Mouse (Mus musculus): Measurements from ENCODE around the gene Adamts4.
"Not testable (repeated sequence)": the region's sequence is repeated elsewhere in the genome, so short reads cannot be mapped to it uniquely, and the experiment has no call there.

The Adamts4 gene

DNA sequence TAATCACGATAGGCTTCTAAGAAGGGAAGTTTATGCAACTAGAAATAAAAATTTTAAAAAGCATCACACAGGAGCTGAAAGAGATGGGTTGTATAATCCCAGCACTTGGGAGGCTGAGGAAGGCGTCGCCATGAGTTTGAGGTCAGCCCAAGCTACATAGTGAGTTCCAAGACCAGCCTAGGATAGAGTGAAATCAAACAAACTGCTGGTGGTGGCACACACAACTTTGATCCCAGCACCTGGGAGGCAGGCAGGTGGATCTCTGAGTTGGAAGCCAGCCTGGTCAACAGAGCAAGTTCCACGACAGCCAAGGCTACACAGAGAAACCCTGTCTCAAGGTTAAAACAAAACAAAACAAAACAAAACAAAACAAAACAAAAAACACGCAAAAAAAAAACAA lies 17.9 kb upstream of the Adamts4 start:
- DNase-seq, result no peak

DNA sequence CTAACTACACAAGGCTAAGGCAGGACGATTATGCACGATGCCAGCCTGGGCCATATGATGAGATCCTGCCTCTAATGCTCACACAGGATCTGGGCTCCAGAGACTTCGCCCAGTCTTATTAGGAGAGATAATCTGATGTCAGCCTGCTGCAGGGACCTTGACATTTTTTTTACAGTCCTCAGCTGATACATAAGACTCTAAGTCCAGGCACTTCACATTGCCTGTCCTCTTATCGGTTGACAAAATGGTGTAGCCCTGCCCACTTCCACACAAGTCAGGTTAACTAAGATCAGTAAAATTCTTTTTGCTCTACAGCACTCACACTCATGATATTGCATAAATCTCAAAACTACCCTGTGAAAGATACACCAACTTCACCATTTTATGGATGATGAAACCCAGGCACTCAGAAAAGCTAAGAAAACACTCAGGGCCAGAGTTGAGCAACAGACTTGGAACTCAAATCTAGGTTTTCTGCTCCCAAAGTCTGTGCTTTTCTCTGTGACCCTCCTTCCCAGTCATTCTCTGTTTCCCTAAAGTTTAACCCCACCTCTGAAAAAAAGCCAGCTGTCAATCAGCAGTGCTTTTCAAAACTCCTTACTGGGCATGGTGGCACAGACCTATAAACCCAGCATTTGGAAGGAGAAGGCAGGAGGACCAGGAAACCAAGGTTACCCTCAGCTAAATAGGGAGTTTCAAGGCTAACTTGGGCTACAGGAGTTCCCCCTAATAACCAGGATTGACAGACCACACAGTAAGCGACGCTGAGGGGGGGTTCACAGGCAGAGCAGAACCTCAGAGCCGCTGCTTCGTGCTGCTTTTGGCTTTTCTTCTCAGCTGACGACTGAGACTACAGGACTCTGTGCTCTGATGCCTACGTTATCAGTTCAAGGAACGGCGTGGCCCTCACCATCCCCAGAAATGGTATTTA lies 17.2 kb upstream of the Adamts4 start:
- DNase-seq, result no peak

DNA sequence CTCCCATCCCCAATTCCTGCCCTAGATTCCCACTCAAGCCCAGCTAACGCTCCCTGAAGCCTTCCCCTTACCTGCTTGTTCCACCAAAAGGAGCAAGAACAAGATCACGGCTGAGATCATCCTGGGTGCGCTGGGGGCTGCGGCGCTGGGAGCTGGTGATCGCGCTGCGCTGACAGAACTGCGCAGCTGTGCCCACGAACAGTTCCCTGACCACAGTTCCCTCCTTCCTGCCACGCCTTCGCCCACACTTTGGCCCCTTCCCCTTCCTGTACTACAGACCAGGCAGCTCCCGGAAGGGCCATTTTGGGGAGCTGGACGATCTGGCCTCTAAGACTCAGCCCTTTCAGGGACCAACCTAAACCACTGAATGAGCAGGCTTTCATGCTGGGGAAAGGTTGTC lies 16.1 kb upstream of the Adamts4 start, which contains the start of gene Fcer1g:
Fcer1g (minus strand) TSS at position 240 of the 400 bp plus-strand sequence.
- DNase-seq, result no peak

DNA sequence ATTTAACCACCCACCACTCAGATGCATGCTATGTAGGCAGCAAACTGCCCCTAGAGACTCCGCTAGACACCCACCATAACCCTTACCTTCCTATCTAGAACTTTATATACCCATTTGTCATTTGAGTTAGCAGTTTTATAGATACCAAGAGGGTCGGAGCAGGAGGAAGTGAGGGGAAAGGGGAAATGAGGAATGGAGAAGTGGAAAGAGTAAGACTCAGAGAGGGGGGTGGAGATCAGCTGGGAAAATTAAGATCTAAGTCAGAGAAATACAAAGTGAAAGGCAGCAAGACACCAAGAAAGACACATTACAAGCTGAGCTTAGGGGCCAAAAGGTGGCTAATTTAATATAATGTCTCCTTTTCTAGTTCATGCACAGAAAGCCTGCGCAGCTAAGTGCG lies 15.7 kb upstream of the Adamts4 start:
- DNase-seq, result no peak

DNA sequence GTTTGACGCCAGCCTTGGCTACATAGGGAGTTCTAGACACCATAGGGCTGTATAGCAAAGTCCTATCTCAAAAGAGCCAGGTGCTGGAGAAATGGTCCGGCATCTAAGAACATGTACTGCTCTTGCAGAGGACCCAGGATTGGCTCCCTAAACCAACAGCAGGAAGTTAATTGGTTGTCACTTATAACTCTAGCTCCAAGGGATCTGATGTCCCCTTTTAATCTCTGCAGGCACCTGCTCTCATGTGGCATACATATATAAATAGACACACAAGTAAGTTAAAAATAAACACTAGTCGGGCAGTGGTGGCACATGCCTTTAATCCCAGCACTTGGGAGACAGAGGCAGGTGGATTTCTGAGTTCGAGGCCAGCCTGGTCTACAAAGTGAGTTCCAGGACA lies 14.4 kb upstream of the Adamts4 start:
- no peak for DNase-seq

DNA sequence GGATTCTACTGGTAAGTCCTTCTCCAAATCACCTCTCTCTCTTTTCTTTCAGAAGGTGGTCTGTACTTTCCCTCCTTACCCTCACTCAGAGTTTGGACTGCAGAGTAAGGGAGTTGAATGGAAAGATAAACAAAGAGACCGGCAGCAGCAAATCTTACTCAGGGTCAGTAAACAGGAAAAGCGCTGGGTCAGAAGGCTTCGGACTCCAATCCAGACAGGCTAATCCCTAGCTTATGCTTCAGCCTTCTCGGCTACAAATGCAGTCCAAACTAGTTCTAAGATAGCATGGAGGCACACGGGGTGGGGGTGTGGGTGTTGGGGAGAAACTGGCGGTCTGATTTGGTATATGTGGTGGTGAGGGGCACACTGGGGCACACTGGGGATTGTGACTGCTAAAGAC lies 12.8 kb upstream of the Adamts4 start:
- no peak for DNase-seq

DNA sequence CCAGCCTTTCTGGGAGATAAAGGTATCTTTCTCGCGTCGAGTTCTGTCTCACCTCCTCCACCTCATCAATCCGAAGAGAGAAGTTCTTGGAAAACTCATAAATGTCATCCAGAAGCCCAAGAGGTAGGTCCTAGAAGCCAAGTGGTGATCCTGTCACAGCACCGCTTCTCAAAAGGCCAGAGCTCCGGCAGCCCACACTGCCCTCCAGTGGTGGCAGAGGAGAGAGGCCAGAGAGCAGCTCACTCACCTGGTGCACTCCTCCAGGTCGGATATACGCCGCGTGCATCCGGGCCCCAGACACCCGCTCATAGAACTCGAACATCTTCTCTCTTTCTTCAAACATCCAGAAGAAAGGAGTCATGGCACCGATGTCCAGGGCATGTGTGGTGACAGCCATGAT lies 11.8 kb upstream of the Adamts4 start:
- DNase-seq, result peak; percentile 71 to 75

DNA sequence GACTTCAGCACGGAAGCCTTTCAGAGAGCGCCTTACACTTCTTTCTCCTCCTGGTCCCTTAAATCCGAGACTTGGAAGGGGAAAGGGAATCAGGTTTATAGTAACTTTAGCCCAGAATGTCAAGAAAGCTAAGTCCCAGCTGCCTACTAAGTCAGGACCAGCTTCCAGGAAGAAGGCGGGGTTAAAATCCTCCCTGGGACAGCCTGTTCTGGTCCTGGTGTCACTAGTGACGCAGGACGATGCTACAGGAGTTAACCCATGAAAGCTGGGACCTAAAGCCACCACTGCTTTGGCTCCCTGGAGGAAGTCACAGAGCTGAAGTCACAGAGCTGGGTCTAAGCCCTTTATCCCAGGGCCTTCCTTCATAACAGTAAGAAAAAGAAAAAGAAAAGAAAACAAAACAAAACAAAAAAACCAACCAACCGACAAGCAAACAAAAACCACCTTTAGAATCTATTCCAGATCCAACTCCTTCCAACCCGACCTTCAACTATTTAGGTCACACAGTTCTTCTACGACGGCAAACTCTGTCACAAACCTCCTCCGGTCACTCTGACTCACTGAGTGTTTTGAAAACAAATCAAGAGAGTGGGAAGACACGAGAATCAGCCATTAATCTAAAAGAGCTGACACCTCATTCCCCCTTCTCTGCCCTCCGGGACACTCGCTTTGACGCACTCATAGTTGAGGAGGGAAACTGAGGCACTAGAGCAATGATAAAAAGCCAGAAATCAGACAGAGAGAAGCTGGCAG lies 10.1 kb upstream of the Adamts4 start:
- DNase-seq, result no peak

DNA sequence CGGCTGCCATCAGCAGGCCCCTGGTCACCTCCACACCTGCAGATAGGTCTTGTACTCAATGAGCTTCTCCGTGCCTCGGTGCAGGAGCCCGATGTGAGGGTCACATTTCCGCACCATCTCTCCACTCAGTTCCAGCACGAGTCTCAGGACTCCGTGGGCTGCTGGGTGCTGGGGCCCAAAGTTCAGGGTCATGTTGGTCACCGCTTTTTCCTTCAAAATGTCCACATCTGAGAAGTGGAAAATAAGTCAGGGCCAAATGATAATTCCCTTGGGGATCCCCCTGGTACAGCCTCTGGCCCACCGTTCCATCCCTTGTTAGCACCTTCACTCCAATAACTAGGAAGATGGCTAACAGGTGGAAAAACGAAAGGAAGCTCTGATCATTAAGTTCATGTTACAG lies 9.3 kb upstream of the Adamts4 start:
- DNase-seq, result no peak

DNA sequence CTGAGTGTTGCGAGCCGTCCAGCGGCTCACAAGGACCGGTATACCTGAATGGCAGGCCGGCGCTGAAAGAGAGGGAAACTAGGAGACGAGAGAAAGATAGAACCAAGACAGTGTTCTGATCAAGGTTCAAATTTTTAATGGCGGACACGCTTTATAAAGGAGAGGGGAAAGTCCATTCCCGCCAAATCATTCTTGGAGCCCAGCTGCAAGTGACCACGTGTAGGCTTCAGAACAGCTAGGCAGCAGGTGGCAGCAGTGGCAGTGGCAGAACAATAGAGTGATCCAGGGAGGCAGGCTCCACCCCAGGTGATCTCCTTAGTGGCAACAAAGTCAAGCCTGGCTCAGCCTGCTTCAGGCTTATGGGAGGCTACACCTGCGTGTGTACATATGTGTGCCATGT lies 8.3 kb upstream of the Adamts4 start:
- DNase-seq, result not testable (repeated sequence)

DNA sequence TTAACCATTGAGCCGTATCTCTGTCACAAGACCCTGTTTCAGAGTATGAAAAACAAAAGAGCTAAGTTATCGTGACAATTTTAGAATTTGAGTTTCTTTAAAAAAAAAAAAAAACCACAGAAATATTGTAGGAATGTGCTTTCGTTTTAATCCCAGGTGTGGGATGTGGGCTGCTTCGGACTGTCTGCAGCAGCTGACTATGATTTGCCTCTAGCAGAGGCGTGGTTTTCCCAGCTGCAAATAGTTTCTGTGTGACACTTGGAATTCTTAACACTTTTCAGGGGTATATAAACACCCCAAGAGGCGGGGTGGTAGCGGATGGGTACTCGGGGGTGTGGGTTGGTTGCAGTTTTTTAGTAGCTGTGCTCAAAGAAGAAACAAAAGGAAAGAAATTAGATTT lies 4.9 kb upstream of the Adamts4 start:
- DNase-seq, result no peak

DNA sequence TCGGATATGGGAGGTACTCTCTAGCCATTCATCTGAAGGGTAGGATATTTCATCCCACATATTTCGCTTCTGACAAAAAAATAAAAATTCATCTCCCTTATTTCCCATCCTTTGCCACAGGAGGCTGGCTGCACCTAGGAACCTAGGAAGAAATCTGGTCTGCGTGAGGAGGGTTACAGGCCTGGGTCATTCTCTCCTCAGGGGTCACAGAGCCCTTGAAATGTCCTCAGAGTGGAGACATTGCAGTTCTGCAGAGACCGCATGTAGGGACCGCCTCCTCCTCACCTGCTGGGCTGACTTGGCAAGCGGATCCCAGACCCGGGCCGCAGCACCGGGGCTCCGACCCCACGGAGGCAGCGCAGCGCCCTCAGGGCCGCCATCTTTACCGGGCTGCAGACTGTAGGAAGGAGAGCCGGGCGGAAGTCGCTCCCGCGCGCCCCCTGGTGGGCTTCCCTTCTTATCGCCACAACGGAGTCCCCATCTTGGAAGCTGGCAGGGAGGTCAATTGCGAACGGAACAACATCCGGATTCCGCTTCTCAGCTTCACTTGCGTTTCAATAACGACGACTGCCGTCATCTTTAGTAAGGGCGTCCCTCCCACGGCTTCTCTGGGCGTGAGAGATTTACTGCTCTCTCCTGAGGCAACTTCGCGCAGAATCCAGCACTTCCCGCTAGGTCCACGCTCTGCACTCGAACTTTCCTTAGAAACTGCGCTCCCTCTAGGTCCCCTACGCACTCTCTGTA lies 3.3 kb upstream of the Adamts4 start:
- DNase-seq, result peak; percentile 99

DNA sequence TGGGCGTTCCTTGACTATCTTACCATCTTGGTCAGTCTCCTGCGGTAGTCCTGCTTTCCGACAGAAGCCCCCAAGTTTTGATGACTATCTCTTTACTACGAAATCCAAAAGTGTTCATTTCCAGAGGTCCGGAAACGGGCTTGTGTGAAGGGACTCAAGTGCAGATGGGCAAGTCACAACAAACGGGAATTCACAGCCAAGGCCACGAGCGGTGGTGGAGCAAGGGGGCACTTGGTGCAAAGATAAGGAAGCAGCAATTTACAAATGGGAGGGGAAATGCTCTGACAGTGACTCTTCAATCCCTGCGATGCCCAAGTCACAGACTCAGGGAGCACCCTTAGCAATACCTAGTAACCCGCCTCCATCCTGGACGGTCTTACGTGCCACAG lies 2.8 kb upstream of the Adamts4 start:
- no peak for DNase-seq

DNA sequence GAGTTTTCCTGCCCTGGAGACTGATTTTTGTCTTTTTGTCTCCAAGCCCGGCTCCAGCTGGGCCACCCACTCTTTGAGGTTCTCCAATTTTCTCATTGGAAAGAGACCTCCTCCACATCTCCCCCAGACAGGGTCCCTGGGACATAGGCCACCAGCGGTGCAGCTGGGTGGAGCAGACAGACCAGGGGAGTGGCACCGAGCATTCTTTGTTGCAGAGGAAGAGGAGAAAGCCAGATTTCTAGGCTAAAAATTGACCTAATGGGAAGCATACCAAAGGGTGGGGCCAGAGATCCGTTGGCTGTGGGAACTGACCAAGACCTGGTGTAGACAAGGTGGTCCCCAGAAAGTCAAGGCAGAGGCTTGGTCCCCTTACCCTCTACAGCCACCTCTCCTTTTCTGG lies 2.3 kb upstream of the Adamts4 start:
- no peak for DNase-seq

DNA sequence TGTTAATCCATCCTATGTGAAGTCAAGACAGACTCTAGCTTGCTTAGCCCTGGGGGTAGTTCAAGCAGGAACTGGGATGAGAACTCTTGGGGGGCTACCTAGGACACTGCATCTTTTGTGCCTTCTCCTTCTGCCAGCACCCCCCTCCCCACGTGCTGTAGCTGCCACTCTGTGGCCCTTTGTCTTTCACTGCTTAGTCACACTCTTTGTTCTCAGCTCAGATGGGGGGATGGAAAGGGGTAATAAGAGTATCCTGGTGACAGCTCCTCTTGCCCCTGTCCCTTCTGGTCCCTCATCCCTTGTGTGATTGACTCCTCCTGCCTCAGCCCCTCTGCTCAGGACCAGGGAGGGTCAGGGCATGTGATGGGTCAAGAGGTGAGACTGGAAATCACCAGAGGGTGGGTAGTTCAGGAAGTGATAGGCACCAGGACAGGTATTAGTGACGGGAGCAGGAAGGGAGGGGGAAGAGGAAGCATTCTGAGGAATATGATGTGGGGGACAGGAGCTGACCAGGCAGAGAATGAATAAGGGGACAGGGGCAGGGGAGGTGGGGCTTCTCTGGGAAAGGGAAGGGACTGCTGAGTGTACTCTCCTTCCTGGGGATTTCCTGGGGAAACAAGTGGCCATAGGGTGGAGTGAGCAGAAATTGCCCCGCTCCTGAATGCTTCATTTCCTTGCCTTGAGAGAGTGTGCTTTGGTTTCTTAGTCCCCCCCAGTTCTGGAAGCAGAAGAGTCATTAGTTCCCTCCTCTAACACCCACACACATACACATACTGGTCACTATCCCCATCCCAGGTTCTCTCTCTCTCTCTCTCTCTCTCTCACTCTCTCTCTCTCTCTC lies 1.6 kb upstream of the Adamts4 start:
- DNase-seq, result peak in 1 of 2 experiments; percentile 26

DNA sequence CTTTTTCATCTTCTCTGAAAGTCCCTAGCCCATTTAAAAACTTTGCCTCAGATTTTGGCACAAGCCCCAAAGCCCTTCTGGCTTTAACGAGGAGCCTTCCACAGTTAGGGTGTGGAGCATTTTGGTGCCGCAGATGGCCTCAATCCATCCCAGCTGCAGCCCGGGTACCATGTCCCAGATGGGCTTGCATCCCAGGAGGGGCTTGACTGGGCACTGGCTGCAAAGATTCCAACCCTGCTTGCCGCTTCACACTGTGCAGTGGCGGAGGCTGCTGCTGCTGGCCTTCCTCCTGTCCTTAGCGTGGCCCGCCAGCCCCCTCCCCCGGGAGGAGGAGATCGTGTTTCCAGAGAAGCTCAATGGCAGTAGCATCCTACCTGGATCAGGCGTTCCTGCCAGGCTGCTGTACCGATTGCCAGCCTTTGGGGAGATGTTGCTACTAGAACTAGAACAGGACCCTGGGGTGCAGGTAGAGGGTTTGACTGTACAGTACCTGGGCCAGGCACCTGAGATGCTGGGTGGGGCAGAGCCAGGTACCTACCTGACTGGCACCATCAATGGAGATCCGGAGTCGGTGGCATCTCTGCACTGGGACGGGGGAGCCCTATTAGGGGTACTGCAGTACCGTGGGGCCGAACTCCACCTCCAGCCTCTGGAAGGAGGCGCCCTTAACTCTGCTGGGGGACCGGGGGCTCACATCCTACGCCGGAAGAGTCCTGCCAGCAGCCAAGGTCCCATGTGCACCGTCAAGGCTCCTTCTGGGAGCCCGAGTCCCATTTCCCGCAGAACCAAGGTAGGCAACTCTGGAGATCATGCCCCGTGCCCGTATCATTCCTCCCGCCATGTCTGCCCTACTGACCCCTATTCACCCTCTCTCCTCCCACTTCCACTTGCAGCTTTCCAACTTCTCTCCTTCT lies 716 bp downstream of the Adamts4 start, which contains the start of gene Ndufs2:
Ndufs2 (minus strand) TSS at position 709 of the 914 bp plus-strand sequence.
- peak; percentile 70 to 79 for DNase-seq

DNA sequence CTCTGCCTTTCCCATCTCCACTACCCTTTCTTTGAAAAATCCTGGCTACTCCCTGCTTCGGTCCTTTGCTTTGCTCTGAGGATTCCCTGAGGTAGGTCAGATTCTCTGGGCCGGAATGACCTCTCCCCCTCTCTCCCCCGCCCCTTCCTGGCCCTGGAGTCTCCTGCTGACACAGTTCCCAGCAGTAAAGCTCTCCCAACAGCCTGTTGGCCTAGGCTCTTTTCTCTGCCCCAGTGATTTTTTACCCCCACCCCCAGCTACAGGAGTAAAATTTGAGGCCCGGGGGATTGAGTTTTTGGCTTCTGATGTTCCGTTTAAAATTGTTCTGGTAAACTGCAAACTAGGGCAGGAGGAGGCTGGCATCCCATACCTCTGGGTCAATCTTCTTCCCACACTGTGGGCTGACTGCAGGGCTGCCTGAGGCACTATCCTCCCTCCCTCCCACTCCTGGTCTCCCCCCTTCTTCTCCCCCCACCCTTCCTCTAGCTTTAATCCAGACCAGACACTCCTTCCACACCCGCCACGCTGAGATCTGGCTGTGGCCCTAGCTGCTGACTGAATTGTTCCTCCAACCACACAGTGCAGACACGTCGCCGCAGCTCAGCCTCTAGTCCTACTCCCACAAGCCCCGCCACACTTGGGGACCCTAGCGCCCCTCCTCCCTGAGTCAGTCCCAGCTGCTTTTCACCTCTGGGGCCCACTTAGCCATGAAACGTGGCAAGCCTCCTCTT lies 1.5 kb downstream of the Adamts4 start:
- DNase-seq, result peak; percentile 58 to 68

DNA sequence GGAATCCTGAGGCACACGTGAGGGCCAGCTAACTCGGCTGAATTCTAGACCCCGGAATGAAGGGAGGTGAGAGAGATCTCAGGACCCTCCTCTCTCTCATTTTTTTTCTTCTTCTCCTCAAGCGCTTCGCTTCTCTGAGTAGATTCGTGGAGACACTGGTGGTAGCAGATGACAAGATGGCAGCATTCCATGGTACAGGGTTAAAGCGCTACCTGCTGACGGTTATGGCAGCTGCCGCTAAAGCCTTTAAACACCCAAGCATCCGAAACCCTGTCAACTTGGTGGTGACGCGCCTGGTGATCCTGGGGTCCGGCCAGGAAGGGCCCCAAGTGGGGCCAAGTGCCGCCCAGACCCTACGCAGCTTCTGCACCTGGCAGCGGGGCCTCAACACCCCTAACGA lies 2.2 kb downstream of the Adamts4 start:
- peak; percentile 70 to 74 for DNase-seq

DNA sequence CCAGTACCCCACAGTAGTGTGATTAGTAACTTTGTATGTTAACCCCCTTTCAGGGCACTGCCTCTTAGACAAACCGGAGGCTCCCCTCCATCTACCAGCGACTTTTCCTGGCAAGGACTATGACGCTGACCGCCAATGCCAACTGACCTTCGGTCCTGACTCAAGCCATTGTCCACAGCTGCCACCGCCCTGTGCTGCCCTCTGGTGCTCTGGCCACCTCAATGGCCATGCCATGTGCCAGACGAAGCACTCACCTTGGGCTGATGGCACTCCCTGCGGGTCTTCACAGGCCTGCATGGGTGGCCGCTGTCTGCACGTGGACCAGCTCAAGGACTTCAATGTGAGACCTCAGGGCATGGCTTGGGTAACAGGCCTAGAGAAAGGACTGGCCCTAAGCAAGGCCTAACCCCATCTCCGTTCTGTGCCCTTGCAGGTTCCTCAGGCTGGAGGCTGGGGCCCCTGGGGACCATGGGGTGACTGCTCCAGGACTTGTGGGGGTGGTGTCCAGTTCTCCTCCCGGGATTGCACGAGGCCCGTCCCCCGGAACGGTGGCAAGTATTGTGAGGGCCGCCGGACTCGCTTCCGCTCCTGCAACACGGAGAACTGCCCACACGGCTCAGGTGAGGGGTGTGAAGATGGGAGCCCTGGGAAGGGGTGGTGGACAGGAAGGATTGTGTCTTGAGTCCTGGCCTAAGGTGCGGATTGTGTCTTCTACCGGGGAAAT lies 6.0 kb downstream of the Adamts4 start:
- DNase-seq, result peak in 1 of 2 experiments; percentile 14
